Comparison of ENCODE assay signal across 28 mouse cellular contexts in the genomic region with DNA sequence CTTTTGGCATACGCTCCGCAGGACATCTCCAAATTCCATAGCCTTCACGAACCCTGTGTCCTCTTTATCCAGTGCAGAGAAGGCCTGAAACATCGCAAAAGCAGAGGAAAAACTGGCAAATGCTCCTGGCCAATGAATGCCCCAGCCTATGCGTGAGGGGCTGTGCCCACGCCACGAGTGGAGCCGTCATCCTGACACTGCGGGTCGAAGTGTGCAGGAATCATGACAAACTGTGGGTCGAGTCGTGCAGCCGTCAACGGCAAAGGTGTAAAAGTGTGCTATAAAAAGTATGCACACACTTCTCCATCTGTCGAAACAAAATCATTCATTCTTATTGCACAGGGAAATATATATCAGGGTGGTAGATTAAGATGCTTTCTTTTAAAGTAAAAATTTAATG.
"Had no signal": no experiment of that assay in that cellular context is flagged by ENCODE, and none has a peak within 500 bp of the region (broad histone marks: within the 10 kb centered on the region; RNA-seq: fewer than 3 reads in every experiment).

No protein-coding gene starts in this region.

- H3K4me3 ChIP-seq: embryonic facial prominence, embryonic 10.5 days; embryonic facial prominence, embryonic 12.5 days; embryonic facial prominence, embryonic 13.5 days; embryonic facial prominence, embryonic 15.5 days; erythroblast, embryonic 14.5 days; forebrain, embryonic 10.5 days; forebrain, embryonic 12.5 days; forebrain, embryonic 13.5 days; forebrain, embryonic 15.5 days; heart, adult 2 months; heart, embryonic 10.5 days had no signal

- ATAC-seq: forebrain, embryonic 13.5 days; forebrain, embryonic 14.5 days; forebrain, embryonic 15.5 days; forebrain, embryonic 16.5 days; forebrain, postnatal 0 days had no signal

- DNase-seq: cerebellum, adult 2 months; cerebellum, adult 8-10 months; cerebellum, adult 9-10 months; cerebellum, adult 9-11 months; cerebellum, postnatal 10 days; cerebellum, postnatal 14 days; cerebellum, postnatal 25 days; cerebellum, postnatal 36 days; embryo, embryonic 11 days; forebrain, postnatal 0 days; gastrocnemius, postnatal 10 days; gastrocnemius, postnatal 14 days; gastrocnemius, postnatal 36 days; heart, adult 11 months; heart, adult 18-20 months; heart, adult 2 months had no signal

- H3K27ac ChIP-seq: embryonic facial prominence, embryonic 10.5 days; embryonic facial prominence, embryonic 12.5 days; embryonic facial prominence, embryonic 13.5 days; embryonic facial prominence, embryonic 15.5 days; forebrain, embryonic 10.5 days; forebrain, embryonic 12.5 days; forebrain, embryonic 13.5 days; forebrain, embryonic 15.5 days; heart, adult 2 months; heart, embryonic 10.5 days had no signal
